Mouse (Mus musculus) ES-Bruce4 (cell line): Measurements from ENCODE around the gene Dbil5.

Experiments used
- CTCF ChIP-seq: IDR thresholded peaks from one replicate; pipeline ENCODE4 v1.8.1; 2011; ENCODE audit warnings: low read depth, low read length
- EP300 ChIP-seq: IDR thresholded peaks from 2 replicates; pipeline ENCODE4 v1.6.1; 2011; ENCODE audit warnings: low read depth, low read length; ENCODE audit not compliant: insufficient read depth
- POLR2A ChIP-seq: IDR thresholded peaks from one replicate; pipeline ENCODE4 v1.8.1; 2011; ENCODE audit warnings: low read length; ENCODE audit not compliant: insufficient read depth

DNA sequence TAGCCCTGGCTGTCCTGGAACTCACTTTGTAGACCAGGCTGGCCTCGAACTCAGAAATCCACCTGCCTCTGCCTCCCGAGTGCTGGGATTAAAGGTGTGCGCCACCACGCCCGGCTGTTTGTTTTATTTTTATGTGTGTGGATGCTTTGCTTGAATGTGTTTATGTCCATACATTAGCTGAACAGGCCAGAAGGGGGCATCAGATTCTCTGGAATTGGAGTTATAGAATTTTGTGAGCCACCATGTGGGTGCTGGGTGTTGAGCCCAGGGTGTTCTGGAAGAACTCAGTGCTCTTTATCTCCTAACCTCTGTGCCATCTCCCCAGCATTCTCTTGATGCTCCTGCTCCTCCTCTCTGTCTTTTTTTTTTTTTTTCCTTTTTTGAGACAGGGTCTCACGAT, 30.5 kb upstream of the Dbil5 start:
- no peak for TF ChIP-seq POLR2A
- no peak for TF ChIP-seq EP300
- TF ChIP-seq CTCF: no peak
